Mouse (Mus musculus): ENCODE data around the gene Tjp3.

The Tjp3 gene

DNA sequence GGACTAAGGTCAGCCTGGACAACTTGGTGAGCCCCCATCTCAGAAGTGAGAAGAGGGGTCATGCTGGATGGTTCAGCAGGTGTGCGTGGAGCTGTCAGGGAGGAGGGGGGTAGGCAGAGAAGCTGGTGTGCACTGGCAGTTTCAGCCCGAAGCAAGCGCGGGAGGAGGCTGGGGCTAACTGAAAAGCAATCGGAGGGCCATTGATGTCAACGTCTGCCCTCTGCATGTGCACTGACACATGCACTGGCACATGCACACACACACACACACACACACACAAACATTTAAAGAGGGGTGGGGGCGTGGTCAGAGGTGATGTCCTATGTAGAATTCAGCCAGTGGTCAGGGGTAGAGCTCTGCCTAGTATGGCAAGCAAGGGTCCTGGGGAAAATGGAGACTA is 59.9 kb downstream of the Tjp3 start:
- WGBS = 32% methylated on average over 7 of the region's 7 CpGs

- 4% methylated on average over 27 of the region's 27 CpGs for WGBS
Measured at GRCm38 (mm10) chr10:81230438-81231332, 60.7 kb downstream of the Tjp3 start, which contains the start of gene Atcay. Gene Atcay, minus strand, starts transcription at chr10:81230833.

DNA sequence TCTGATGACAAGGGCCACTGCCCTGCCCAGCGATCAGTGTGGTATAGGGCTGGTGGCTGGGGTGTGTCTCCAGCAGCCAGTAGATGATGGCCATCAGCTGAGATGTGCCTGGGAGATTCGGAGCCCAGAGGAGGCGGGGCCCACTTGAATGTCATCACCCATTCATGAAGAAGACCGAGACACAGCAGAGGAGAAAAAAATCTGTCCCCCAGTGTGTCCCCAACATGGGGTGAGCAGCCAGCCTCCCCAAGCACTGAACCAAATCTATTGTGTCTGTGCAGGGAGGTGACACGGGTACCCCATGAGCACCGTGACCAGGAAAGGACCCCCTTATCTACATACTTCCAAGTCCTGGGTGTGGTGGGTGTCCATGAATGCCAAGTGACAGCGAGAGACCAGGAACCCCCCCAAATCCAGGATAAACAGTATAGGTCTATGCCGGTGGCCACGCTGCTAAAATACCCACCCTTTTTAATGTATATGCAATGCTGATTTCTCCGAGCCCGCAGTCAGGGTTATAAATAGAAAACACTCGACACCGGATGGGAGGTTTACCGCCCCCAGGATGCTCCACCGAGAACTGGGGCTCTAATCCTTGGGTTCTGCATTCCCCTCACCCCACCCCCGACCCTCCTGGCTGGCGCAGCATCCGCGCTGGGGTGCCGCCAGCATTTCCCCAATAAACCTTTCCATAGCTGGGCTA is 61.5 kb downstream of the Tjp3 start:
- 5% methylated on average over 20 of the region's 20 CpGs for WGBS

GRCm38 (mm10) chr10:81223731-81224130 is 67.7 kb downstream of the Tjp3 start:
- 70% methylated on average over 2 of the region's 2 CpGs for WGBS
